Mouse (Mus musculus): Measurements from ENCODE around the gene Ptprs.
A peak's percentile ranks its signal among the peaks of the same experiment; 100 is the strongest.

Ptprs gene

DNA sequence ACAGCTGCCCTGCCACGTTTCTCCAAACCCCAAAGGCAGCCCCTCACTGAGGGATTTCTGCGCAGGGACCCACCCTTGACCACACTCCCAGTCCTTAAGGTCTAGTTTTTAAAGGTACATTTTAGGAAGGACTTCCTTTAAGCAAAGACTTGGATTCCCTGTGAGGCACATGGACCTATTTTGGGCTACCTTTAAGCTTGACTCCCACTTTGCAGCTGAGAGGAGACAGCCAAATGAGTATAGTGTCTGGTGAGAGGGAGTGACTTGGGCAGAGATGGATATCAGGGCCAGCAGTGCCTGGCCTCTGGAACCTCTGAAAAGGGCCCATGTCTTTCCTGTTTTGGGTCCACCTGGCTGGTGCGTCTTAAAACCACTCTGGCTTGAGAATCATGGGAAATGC lies 50.3 kb downstream of the Ptprs start:
- DNase-seq (ENCODE audit: extremely low read depth, low read depth): no peak

DNA sequence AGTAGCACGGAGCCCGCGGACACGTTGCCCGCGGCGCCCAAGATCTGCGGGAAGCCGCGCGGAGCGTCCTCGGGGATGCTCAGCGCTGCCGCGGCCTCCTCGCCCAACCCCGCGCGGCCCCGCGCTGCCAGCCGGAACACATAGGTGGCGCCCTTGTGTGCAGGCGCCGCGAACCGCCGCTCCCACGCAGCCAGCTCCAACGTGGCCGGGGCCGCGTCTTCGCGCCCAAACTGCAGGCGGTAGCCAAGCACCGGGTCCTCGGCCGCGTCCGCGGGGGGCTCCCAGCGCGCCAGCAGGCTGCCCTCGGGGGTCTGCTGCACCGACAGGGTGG lies 50.7 kb downstream of the Ptprs start:
- no peak for DNase-seq (ENCODE audit: extremely low read depth, low read depth)

DNA sequence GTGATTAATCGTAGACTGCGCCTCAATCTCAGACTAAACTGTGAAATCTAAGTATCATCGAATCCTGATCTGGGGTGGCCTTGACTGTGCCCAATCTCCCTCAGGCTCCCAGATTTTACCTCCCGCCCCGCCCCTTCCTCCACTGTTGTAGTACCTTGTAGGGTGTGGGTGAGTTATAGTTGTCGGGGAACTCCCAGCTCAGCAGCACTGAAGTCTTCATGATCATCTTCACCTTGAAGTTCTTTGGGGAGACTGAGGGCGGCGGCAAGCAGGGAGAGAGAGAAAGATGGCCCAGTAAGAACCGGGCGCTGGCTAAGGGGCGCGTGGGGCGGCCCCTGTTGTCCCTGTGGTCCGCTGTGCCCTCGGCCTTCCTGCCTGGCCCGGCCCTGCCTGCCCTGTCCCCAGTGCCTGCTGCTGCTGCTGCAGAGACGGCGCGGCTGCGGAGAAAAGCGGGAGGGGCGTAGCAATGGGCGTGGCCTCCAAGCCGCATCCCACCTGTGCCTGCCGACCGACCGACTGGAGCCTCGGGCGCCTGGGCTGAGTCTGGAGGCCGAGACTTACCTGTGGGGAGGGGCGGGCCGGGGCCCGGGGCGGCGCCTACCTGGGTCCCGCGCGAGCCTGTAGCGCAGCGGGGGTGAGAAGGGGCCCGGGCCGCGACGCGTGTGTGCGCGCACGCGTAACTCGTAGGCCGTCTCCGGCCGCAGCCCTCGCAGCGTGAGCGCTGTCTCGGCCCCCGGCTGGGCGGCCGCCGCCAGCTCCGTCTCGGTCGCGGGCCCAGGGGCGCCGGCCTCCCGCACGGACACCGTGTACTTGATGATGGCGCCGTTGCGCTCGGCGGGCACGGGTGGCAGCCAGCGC lies 51.3 kb downstream of the Ptprs start:
- no peak for DNase-seq (ENCODE audit: extremely low read depth, low read depth)

DNA sequence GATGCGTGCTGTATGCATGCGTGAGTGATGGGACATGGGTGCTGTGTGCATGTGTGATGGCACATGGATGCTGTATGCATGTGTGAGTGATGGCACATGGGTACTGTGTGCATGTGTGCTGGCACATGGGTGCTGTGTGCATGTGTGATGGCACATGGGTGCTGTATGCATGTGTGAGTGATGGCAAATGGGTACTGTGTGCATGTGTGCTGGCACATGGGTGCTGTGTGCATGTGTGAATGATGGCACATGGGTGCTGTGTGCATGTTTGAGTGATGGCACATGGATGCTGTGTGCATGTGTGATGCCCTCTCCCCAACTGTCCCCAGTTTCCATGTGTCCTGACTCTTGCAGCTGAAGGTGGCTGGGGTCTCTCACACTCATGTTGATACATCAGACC lies 56.3 kb downstream of the Ptprs start:
- no peak for DNase-seq (ENCODE audit: extremely low read depth, low read depth)

DNA sequence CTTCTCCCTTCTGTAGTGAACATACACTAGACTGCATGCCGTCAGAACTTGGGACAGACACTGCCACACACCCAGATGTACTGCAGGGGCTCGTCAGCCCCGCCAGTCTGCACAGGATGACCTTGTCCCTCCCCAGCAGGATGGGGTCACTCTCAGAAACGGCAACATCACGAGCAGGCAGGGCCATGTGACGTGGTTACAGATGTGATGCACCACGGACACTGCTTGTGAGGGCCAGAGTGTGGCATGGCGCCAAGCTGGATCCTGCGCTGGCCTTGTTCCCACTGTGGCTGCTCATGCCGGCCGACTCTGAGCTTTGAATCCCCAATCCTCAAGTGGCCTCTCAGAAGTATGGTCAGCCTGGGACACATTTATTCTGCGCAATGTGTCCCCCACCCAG lies 58.0 kb downstream of the Ptprs start:
- DNase-seq (ENCODE audit: extremely low read depth, low read depth): no peak

DNA sequence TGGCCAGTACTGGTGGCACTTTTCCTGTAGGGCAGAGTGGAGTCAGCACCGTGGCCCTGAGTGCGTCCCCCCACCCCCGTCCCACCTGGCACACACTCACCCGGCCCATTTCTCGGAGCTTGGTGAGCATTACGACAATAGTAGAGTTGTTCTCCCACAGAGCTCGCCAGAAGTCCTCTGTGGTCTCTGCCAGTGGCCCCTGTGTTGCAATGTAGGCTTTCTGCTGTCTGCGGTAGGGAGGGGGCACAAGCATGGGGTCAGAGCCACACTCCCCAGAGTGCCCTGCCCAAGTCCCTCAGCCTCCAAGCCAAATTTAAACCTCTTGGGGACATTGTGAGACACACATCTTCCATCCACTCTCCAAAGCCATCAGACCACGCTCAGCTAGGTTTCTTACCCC lies 61.5 kb downstream of the Ptprs start:
- no peak for DNase-seq (ENCODE audit: extremely low read depth, low read depth)

DNA sequence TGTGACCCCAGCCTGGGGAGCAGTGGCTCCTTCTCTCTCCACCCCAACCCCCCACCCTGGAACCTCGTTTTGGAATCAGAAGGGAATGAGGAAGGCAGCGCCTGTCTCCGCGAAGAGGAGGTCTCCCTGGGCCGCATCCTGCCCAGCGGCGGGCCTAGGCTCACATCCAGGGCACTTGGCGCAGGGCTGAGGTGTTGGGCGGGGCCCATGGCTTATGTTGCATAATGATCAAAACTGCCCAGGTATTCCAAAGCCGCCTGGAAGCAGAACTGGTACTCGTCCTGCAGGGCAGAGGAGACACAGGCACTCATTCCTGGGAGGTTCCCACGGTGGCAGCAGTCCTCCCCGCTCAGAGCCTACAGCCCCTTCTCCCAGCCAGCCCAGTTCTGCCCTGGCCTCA lies 63.2 kb downstream of the Ptprs start:
- DNase-seq (ENCODE audit: extremely low read depth, low read depth): no peak

DNA sequence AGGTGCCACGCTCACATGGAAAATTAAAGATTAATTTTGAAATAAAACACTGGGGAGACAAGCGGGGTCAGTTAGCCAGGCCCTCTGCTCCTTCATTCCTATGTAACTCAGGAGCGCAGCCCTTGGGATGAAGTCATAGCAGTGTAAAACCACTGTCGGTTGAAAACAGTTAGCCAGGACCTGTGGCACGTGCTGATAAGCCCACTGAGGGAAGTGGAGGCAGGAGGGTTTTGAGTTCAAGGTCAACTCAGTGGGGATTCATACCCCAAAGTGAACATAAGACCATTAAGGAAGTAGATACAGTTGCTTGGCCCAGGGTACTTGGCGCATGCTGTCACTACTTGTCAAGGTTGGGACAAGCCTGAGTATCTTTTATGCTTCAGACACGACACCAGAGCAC lies 64.8 kb downstream of the Ptprs start:
- peak; percentile 44 for DNase-seq (ENCODE audit: extremely low read depth, low read depth)

DNA sequence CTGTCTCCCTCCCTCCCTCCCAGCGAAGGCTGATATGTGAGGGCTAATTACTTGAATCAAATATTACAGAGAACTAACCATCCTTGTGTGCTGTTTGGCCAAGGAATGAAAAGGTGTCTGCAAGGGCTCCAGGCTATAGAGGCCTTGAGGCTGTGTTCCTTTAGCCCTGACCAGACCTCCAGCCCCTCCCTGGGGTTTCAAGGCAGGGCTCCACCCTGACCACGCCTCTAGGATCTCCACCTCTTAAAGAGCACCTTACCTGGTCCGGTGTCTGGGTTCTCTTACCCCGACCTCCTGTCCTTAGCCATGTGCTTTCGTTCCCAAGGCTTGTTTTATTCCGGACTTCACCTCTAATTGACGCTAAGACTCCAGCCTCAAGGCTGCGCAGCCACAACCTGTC lies 66.5 kb downstream of the Ptprs start:
- no peak for DNase-seq (ENCODE audit: extremely low read depth, low read depth)

DNA sequence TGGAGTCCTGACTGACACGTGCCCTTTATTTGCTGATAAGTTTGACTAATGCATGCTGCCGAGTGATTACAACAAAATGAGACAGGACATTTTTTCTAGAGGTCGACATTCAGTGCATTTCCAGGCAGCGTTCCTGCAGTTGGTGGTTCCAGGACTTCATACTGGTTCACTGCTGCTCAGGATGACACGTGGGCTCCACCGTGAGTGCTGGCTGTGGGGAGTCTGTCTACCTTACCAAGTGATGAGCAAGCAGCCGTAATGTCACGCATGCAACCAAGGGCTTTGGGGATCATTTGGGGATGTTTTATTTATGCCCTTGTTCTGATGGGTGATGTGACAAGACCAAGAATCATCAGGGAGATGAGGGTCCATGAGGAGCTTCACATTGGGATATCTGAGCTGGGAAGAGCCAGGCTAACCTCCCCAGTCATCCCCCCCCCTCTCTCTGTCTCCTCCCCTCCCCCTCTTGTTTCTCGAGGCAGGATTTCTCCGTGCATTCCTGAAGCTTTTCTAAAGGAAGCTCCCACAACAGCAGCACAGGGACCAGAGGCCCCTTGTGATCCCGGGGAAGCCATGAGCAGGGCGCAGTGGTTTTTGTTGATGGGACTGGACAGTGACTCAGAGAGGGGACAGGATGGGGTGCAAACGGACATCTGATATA lies 67.2 kb downstream of the Ptprs start:
- no peak for DNase-seq (ENCODE audit: extremely low read depth, low read depth)

DNA sequence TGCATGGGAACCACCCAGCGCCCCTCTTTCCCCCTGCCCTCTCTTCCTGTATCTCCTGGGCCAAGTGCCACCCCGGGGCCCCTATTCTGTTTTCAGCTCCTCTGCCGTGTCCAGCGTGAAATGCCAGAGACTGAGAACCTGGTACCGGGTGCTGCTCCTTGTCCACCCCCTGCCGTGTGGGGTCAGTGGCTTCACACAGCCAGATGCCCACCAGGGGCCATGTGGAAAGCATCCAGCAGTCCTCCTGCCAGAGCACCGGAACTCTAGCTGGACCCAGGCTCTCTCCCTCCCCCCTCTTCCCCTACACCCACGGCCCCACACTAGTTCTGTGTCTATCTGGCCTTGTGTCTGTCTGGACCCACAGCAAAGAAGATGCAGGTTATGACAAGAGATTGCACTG lies 68.9 kb downstream of the Ptprs start:
- no peak for DNase-seq (ENCODE audit: extremely low read depth, low read depth)

DNA sequence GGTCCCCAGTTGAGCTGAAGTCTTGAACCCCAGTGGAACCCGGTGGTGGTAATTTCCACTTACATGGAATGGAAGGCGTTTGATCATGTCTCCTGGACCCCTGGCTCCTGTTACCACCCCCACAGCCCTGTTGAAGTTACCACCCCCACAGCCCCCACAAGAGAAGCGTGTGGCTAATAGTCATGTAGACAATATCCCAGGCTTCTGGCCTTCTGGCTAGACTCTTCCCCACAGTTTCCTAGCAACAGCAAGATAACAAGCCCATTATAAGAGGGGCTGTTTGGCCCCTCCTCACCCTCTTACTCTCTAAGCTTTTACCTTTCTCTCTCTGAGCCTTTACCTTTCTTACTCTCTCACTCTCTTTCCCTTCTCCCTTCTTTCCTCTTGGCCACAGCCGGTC lies 69.4 kb downstream of the Ptprs start:
- DNase-seq (ENCODE audit: extremely low read depth, low read depth): no peak

DNA sequence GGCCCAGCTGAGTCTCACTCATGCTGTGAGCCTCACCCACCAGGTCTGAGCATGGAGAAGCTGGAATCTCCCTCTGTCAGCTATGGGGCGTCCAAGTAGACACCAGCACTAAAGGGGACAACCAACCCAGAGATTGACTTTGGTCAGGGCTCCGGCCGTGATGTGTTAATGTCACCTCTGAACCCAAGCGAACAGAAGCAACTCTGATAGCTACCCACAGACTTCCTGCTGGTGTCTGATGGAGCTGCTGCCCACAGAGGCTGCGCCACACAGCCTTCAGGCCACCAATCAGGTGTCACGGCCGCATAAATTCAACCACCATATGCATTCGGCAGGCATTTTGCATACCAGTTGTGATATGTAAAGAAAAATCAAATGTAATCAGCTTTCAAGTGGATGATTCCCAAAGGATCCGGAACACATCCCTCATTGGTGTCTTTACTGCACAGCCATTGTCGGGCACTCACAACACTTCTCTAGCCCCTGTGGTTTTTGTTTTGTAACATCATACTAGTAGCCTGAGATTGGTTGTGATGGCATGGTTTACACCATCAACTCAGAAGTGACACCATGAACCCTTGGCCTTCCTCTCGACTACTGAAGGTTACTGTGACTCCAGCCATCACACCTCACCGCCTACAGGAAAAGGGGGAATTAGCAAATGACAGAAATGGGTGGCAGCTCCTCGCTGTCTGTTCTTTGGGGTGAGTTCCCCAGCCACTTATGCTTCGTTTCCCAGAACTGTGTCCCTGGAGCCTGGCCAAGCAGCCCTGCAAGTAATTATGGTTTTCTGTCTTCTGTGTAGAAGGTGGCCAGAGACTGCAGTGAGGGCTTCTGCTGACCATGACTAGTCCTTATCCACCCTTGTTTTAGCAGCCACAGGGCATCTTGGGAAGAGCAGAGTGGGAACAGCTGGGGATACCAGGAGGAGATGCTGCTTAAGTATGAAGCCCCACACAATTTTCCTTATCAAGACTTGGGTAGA lies 70.1 kb downstream of the Ptprs start:
- no peak for DNase-seq (ENCODE audit: extremely low read depth, low read depth)

DNA sequence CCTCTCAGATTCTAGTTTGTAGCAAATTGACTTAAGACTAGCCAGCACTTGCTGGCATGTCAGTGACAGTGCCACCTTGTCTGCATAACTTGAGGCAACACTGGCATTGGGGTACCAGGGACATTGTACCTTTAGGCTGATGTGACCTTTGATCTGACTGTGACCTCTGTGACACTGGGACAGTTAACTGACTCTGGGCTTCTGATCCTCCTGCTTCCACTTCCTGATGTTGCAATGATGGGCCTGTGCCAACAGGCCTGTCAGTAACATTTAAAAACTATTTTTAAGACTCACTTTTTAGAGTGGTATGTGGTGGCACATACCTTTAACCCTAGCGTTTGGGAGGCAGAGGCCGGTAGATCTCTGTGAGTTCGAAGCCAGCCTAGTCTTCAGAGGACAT lies 70.9 kb downstream of the Ptprs start:
- no peak for DNase-seq (ENCODE audit: extremely low read depth, low read depth)

DNA sequence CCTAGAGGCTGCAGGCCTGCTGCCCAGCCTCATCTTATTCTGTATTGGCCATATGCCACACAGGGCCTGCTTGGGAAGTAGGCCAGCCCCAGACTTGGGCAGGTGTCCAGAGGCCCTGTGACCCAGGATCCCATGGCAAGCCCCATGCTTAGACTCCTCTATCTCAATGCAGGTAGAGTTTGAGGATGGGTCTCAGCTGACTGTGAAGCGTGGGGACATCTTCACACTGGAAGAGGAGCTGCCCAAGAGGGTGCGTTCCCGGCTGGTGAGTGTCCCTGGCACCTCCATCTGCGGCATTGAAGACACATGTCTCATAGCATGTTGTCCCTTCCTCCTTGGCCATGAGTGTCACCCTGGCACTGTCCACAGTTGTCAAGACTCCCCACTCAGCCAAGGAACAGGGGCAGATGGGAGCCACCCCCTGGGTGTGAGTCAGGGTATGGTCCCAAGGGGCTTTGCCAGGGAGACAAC lies 75.2 kb downstream of the Ptprs start:
- no peak for DNase-seq (ENCODE audit: extremely low read depth, low read depth)

DNA sequence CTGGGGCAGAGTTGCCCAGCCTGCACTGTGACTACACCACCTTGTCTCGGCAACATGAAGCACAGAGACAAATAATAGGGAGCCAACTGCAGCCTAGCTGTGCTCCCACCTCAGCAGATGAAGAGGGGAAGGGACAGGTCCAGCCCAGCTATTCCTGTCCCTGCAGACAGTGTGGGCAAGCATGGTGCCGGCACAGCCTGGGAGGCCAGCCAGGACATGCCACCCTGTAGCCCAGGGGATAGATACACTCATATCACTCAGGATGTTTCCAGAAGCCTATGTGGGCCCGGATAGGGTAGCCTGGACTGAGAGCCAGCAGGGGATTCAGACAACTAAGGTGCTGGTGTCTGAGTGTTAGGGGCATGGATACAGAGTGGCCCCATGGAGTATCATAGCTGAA lies 76.1 kb downstream of the Ptprs start:
- DNase-seq (ENCODE audit: extremely low read depth, low read depth): no peak

DNA sequence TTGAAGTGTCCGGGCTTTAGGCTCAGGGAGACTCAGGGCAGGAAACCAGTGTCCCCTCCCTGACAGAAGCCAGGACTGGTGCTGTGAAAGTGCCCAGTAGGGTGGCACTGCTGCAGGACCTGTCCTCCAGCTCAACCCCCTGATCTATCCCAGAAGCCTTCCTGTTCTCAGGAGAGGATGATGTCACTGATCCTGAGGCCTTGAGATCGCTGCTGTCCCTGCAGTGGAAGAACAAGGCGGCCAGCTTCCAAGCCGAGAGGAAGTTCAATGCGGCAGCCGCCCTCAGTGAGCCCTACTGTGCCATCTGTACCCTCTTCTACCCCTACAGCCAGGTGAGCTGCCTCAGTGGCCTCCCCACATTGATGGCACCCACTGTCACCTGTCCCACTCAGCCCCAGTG lies 80.2 kb downstream of the Ptprs start:
- no peak for DNase-seq (ENCODE audit: extremely low read depth, low read depth)

DNA sequence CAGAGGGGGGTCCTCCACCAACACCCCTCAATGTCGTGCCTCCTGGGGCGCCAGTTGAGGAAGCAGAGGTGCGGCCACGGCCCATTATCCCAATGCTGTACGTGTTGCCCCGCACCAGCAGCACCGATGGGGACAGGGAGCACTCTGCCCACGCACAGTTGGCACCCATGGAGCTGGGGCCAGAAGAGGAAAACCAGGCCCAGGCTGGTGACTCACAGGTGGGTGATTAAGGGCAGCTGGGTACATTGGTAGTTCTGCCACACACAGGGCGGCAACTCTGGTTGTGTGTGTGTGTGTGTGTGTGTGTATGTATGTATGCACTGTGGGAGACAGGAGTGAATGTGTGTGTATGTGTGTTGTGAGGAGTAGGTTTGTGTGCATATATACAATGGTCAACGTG lies 82.4 kb downstream of the Ptprs start:
- no peak for DNase-seq (ENCODE audit: extremely low read depth, low read depth)

DNA sequence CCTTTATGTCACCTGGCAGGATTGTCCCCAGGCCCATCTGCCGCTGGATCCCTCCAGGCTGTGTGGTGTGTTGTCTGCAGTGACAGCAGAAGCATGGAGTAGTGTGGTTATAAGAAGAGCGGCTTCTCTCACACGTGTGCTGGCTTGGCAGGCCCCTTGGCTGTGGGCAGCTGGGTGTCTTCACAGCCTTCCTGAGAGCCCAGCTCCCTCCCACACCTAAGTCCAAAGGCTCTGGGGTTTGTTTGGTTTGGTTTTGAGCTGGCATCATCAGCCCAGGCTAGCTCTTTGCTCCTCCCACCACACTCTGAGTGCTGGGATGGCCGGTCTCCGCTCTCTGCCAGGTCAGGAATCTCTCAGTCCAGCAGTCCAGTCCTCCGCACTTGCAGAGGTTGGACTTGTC lies 83.0 kb downstream of the Ptprs start:
- DNase-seq (ENCODE audit: extremely low read depth, low read depth): no peak

DNA sequence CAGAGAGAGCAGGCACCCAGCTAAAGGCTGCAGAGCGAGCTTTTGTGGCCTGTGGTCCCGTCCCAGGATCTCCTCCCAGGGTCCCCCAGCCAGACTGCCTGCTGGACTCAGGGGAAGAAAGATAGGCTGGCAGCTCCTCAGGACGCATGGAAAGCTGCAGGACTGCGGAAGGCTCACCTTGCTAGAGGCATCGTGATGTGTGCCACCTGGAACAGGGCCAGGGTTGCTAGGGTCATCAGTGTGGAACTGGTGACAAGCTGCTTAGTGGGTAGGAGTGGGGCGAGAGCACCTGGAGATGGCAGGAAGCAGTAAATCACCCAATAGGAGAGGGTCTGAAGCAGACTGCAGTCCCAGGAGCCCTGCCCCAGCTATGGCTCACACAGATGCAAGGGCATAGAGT lies 88.7 kb downstream of the Ptprs start:
- no peak for DNase-seq (ENCODE audit: extremely low read depth, low read depth)

DNA sequence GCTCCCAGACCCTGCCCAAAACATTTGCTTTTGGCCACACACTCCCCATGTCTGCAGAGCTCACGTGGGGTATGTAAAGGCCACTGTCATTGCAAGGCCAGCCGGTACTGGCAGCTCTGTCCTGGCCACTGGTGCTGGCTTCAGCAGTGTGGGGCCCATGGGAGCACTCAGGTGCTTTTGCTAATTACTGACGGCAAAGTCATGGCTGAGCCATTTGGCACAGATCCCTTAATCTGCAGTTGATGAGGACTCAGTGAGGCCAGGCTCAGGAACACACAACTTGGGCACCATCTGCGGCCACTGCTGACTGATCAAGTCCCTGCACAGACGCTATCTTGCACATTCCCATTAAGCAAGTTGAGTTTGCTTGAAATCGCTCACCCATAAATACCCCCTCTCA lies 91.4 kb downstream of the Ptprs start:
- no peak for DNase-seq (ENCODE audit: extremely low read depth, low read depth)

DNA sequence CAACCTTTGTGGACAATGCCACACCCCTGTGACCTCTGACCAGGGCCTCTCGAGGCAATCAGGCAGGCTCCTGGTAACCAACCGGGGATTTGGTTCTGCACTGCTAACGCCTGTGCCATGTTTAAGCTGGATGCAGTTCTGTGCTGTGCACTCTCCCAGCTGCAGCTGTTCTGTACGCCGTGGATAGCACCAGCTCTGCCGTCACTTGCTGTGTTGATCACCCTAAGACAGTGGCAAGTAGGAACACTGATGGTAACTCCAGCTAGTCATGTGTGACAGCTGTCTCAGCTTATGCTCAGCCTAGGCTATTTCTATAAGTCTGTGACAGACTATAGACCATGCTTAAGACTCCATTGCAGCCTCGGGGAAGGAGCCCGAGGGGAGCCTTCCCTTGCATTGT lies 93.3 kb downstream of the Ptprs start:
- no peak for DNase-seq (ENCODE audit: extremely low read depth, low read depth)

Measured in MEL-GATA-1-ER (cell line).